Mouse (Mus musculus) CD4-positive, CD25-positive, alpha-beta regulatory T cell, adult 2 months (primary cell): ENCODE measurements at regions not wholly inside any gene's neighbourhood (a gene's known extent, or its start where the extent isn't known, plus 50 kb on each side); places are given as distances from the start of the nearest gene placed in this dataset.
A peak's percentile ranks its signal among the peaks of the same experiment; 100 is the strongest.

Experiments used
- DNase-seq: peaks from one replicate; pipeline ENCODE4 v3.0.0-alpha.2; 2012; ENCODE audit warnings: low read depth, low spot score

- DNase-seq = no peak
Measured at GRCm38 (mm10) chr14:24769451-24769850, 282.5 kb downstream of the Rps24 start.

GRCm38 (mm10) chr14:24770015-24770977 lies 283.4 kb downstream of the Rps24 start:
- DNase-seq = no peak

DNA sequence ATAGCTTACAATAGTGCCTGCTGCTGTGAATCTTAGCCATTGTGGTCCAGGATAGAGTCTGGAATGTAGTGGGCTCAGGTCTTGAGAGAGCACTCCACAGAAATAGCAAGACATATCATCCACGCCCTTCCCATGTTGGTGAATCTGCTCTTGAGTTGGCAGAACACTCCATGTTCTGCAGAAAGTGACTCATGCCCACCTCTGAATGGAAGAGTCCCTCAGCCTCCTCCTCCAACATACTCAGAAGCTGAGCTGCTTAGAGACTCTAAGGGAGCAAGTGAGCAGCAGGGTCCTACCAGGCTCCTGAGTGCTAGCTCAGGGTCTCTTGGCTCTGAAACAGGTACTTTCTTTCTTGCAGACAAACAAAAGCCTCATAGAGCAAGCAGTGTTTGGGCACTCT lies 284.7 kb downstream of the Rps24 start:
- no peak for DNase-seq

GRCm38 (mm10) chr14:24772129-24772528 lies 285.2 kb downstream of the Rps24 start:
- DNase-seq = no peak

GRCm38 (mm10) chr14:24778748-24779630 lies 292.1 kb downstream of the Rps24 start:
- DNase-seq = peak; percentile 76

- peak; percentile 45 for DNase-seq
Measured at GRCm38 (mm10) chr14:24781674-24782073, 294.7 kb downstream of the Rps24 start.

DNA sequence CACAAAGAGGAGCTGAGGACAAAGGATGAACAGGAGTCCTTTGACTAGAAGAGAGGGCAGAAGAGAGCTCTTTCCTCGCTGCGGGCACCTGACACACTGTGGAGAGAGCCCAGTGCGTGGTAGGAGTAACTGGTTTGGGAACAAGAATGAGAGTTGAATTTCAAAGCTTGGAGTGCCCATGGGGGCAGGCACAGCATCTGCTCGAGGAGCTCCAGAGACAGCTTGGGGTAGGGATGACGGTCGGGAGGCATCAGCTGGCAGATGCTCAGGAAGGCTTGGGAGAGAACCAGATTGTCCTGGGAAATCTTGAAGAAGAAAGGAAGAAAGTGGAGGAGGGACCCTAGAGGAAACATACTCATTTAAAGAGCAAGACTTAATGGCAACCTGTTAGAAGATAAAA lies 297.0 kb downstream of the Rps24 start:
- DNase-seq = no peak

GRCm38 (mm10) chr14:24785452-24785851 lies 298.5 kb downstream of the Rps24 start:
- peak; percentile 20 for DNase-seq

GRCm38 (mm10) chr14:24793375-24794285 lies 306.7 kb downstream of the Rps24 start:
- DNase-seq = no peak

DNA sequence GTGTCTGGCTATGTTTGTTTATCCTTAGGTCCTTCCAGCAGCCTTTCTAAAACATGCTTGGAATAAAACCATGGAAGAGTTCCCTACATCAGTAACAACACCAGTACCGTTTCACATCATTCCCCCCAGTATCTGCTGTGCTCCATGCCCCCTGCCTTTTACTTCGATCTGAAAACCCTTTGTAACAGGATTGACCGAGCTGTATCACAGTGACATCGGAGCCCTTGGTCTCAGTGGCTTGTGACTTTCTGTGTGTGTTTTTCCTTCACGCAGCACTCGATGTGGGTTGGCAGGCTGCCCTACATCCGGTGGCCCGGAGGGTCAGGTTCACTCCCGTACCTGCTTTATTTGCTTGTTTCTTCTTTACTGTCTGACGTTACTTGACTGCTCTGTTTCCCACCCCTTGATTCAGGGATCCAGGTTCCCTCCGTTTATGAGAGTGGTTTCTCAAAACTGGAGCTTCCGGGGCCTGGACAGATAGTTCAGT lies 307.5 kb downstream of the Rps24 start:
- DNase-seq = no peak

DNA sequence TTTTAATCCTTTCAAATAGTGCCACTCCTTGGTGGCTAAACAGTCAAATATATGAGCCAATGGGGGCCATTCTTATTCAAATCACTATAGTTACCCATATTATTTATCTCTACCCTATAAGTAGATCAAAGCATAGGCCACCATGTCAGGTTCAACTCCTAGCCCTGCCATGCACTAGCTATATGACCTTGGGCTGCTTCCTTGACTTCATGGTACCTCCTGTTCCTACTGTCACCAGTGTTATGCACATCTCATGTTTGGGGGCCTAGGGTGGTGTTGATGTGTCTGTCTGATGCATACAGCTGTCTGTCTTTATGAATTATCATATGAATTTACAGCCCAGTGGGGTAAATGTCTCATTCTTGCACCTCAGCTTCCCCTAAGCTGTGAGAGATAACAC lies 310.6 kb downstream of the Rps24 start:
- DNase-seq = no peak

DNA sequence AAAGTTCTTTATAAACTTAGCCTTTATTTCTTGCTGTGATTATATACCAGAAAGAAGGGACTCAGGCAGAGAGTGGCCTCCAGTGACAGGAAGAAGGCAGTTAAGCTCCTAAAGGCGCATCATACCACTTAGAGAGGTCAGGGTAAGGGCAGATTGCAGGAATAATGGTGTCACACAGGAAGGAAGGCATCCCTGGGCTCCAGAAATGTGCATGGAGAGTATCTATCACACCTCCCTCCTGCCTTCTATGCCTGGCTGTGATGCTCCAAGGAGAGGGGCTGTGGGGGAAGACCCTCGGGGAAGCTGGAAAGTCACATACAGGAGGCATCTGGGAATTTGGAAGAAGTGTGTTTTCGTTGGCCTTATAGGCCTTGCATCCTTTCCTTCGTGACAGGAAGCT lies 311.1 kb downstream of the Rps24 start:
- no peak for DNase-seq

DNA sequence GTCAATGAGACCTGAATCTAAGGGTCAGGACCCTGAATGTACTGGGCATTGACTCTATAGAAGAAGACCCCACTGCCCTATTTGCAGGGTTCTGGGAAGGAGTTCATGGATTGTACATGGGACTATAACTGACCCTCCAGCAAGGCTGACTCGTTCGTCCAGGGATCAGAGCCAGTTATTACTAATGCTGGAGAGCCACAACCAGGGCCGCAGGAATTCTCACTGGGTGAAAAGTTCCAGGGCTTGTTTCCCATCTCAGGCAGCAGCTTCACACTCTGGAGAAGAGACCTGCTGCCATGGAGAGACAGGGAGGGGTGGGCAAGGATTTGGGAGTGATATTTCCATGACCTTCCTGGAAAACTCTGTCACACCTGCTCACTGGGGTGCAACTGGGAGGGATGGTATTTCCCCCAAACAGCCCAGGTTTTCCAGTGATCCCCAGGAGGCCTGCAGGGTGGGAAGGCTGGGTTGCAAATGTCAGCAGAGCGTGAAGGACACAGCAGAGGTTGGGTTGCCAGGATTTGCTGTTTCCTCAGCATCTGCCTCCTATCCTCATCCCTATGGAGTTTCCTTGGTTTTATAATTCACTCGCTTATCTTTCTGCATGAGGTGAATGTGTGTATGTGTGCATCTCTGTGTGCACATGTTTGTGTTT lies 316.2 kb downstream of the Rps24 start:
- DNase-seq = no peak

DNA sequence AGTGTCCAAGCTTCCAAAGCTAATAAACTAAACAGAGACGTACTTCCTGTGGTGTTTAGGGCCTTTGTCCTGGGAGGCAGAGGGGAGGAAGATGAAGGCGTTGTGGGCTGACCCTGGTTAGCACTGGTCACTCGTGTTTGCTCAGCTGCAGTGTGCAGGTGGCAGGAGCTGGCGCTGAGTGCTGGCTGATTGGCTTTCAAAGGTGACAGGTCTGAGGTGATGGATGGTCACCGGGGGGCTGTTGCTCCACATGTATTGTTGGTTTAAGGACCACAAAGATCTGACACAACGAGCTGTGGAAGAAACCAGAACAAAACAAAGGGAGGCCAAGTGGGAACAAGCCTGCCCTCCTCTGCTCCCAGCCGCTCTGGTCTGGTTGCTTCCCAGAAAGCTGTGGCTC lies 320.1 kb downstream of the Rps24 start:
- no peak for DNase-seq

DNA sequence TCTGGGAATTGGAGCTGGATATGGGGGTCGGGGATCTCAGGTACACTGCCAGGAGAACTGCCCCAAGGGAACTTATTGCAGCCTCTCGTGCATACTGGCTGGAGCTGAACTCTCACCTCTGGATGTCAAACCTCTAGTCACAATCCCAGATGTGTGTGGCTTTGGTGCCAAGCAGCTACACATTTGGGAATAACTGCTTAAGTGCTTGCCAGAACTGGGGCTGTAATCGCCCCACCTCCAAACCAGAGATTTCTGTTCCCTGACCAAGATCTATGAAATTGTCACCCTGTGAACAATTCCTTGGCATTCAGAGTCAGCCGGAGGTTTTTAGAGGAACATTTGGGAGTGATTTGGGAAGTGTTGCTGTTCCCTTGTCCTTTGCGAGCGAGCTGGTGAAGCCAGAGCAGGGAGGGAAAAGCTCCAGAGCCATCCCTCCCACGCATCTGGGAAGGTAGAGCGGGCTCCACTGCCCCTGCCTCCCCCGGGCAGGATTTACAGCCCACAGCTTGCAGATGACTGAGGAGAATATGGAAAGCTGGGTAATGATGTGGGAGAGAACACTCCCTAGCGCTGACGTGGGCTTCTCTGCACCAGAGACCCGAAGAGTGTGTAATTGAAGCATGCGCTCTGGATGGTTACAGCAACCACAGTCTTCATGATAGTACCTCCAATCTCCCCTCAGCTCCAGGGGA lies 336.1 kb downstream of the Rps24 start:
- DNase-seq = no peak

DNA sequence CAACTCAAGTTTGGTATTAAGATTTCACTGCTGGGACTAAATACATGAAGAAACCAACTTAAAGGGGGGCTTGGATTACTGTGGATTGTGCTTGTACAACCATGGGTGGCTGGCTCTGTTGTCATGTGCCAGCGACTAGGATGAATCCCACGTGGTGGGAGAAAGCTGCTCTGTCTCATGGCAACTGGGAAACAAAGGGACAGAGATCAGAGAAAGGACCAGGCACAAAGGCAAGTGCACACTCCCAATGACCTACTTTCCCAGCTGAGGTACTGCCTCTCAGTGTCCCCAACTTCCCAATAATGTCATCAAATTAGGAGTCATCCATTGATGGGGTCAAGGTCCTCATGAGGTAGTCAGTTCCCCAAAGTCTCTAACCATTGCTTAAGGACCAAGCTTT lies 337.4 kb downstream of the Rps24 start:
- DNase-seq = no peak

- DNase-seq = no peak
Measured at GRCm38 (mm10) chr14:24825722-24826386, 338.9 kb downstream of the Rps24 start.

DNA sequence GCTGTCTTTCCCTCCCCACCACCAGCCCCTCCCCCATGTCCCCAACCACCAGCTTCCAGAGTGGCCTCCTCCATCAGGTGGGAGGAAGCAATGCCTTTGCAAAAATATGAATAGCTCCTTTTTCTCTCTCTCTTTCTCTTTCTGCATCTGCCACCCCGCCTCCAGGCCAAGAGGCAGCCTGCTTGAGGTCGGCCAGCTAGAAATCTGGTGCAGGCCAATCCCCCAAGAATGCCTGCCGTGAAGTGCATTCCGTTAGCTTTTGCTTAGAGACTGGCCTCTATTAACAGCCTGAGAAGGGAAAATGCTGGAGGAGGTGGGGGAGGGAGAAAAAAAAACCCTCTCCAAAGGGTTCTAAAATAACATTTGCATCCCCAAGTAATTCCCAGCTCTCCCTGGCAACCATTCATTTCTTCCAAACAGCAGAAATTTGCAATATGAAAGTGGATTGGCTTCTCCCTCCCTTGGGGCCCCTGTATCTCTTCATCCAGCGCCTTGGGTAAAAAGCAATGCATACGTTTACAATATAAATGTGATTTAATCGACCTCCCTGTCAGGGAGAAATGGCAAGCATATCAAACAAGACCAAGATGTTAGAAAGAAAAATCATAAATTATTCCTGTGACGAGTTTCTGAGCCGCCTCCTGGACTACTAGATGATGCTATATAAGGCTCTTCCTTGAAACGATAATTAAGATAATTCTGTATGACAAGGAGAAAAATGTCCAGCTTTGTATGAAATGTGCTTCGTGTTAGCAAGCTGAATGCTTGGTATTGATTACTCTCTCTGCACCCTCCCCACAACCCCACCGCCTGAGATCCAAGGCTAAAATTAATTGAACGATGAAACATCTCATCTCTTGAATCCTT lies 339.8 kb downstream of the Rps24 start:
- no peak for DNase-seq
